Mouse (Mus musculus): ENCODE measurements around the gene Fam149b.
"Not testable (repeated sequence)": the region's sequence is repeated elsewhere in the genome, so short reads cannot be mapped to it uniquely, and the experiment has no call there.

Fam149b gene

DNA sequence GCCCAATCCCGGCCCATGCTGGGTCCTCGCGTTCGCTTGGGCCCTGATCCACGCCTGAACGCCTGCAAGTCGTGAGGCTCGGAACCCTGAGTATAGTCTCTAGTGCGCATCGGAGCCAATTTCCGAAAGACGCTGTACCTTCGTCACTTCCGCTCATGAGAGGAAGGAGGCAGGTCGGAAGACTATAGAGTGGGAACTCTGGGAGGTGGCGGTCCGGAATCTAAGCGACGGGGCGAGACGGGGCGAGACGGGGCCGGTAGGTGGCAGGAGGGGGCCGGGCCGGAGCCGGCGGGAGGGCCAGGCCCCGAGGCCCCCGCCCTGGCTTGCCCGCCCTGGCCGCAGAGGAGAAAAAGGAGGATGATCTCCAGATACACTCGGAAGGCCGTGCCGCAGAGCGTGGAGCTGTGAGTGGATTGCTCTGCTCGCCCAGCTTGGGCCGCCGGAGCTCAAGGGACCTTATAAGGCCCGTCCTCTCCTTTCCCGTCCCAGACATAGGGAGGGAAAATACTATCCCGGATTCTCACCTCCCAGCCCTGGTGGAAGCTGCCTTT is at the start of gene Fam149b, which contains the start of gene Ecd:
Gene Fam149b (plus strand): TSS at position 172 of the 551 bp plus-strand sequence.
Gene Ecd (minus strand): TSS at position 131 of the 551 bp plus-strand sequence.
- DNase-seq (ENCODE audit: low spot score), result peak; percentile 89

DNA sequence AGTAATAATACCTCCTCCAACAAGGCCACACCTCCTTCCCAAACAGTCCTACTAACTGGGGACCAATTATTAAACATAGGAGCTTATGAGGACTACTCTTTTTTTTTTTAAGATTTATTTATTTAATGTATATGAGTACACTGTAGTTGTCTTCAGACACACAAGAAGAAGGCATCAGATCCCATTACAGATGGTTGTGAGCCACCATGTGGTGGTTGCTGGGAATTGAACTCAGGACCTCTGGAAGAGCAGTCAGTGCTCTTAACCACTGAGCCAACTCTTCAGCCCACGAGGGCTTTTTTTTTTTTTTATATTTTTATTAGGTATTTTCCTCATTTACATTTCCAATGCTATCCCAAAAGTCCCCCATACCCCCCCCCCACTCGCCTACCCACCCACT is 42.9 kb upstream of the Fam149b start:
- DNase-seq (ENCODE audit: low spot score), result not testable (repeated sequence)

DNA sequence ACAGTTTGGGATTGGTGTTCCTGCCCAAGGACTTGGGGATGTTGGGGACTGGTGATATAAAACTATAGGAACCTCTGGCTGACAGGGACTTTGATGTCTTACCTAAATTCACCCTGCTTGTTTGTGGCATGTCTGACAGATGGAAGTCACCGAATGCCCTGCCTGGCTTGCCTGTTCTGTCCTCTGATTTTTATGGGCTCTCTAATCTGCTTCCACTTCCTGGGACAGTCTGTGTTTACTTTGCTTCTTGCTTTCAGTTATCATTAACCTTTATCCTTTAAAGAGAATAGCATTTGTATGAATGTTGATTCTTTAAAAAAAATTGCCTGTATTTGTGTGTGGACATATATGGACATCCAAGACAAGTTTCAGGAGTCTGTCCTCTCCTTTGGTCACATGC is 32.8 kb upstream of the Fam149b start:
- no peak for DNase-seq (ENCODE audit: low spot score)

DNA sequence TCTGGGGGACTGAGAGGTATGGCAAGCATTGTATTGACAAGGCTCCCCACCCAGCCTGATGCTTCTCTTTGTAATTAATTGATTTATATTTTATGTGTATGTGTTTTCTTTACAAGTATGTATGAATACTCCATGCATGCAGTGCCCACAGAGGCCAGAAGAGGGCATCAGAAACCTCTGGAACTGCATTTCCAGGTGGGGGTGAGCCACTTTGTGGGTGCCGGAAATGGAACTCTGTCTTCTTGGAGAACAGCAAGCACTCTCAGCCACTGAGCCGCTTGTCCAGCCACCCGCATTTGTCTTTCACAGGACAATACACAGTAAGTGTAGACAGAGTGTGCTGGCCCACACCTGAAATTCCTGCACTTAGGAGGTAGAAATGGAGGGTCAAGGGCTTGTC is 28.5 kb upstream of the Fam149b start:
- peak; percentile 32 for DNase-seq (ENCODE audit: low spot score)

DNA sequence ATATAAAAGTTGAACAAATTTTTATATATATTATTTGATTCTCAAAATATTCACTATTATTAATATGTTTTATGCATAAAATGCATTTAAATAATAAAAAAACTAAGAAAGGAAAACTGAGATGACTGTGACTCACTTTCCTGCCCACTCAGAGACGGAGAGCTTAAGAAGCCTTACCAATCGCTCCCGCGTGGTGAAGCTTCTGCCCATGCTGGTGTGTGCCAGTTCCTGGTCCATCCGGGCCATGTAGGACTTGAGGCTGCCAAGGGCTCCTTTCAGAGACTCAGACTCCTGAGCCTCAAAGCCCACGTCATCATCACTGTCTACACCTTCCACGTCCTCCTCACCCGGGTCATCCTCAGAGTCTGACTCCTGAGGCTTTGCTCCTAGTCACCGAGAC is 23.8 kb upstream of the Fam149b start:
- DNase-seq (ENCODE audit: low spot score), result no peak

DNA sequence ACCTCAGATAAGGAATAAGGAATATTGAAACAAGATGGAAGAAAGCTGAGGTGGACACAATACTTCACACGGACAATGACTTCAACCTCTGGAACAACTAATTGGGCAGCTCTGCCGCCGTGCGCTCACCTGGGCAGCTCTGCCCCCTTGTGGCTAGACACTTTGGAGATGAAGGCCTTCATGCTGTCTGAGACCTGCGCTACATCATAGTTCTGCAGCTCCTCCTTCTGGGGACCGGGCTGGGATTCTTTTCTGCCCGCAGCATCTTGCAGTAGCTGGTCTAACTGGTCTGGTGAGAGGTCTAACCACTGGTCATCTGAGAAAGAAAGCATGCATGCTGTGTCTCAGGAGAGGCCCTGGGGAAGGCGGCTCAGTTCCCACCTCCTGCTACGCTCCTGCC is 19.5 kb upstream of the Fam149b start:
- DNase-seq (ENCODE audit: low spot score), result no peak

DNA sequence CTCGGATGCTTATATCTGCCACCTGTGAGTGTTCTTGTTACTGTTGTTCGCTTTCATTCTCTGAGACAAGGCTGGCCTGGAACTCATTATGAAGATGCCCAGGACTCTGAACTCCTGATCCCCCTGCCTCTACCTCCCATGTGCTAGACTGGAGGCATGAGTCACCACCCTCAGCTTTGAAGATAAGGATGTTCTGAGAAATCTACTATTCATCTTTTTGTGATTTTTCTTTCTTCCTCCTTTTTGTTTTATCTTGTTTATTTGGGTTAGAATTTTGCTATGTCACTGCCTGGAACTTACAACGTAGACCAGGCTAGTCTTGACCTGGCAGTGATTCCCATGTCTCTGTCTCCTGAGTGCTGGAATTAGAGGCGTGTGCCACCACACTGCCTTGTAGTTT is 16.6 kb upstream of the Fam149b start:
- DNase-seq (ENCODE audit: low spot score), result no peak

DNA sequence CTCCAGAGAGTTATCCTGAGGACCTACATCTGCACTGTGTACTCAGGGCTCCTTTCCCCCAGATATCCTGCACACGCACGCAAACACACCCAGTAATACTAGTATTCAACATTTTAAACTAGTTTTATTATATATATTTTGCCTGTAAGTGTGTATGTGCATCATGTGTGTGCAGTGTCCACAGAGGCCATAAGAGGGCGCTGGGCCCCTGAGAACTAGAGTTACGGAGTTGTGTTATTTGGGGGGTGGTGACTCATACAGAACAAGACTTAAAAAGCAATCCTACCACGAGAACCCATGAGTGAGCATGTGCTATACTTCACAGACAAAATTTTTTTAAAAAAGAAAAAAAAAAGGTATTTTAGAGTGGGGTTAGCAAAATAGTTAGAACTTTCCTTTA is 8.5 kb upstream of the Fam149b start:
- DNase-seq (ENCODE audit: low spot score), result no peak

DNA sequence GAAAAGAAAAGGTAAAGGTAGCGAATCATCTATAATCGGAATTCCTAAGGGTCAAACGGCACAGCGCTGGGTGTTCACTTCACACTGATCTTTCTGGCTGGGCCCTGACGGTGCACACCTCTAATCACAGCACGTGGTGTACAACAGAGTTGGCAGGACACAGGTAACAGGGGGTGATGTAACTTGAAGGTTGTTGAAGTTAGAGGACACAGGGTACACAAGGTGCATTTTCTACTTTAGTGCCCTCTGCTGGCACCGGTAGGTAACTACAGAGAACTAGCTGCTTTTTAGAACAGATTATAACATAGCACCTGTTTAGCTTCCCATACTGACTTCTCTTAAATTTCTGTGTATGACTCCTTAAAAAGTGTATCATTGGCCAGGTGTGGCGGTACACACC is 7.8 kb upstream of the Fam149b start:
- DNase-seq (ENCODE audit: low spot score), result no peak

DNA sequence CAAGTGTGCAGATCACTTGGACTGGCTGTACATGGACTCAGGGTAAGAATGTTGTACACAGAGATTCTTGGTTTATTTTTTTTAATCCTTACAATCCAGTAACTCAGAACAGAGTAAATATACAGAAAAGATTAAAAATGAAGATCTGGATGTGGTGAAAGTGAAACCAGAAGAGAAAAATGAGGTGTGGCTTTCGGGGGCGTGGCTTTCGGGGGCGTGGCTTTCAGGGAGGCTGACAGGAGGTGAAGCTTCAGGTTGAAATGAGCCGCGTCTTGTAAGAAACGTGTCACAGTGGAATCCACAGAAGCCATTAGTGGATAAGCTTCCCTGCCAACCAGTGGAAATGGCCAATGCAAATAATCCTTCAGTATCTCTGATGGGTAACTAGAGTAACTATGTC is 7.1 kb upstream of the Fam149b start:
- no peak for DNase-seq (ENCODE audit: low spot score)

DNA sequence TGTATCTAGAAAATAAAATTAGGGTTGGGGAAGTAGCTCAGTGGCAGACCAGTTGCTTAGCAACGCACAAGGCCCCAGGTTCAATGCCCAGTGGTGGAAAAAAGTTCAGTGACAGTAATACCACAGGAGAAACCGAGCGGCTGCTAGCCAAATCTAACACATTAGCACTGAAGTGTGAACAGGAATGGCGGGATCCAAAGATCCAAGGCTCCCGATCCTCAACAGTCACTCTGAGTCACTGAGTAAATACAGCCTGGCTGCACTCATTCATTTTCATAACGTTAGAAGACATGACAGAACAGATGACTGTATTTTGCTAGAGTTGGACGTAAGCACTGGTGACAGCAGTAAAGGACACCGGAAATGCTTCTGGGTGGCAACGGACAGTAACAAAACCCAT is 2.1 kb upstream of the Fam149b start:
- DNase-seq (ENCODE audit: low spot score), result no peak

DNA sequence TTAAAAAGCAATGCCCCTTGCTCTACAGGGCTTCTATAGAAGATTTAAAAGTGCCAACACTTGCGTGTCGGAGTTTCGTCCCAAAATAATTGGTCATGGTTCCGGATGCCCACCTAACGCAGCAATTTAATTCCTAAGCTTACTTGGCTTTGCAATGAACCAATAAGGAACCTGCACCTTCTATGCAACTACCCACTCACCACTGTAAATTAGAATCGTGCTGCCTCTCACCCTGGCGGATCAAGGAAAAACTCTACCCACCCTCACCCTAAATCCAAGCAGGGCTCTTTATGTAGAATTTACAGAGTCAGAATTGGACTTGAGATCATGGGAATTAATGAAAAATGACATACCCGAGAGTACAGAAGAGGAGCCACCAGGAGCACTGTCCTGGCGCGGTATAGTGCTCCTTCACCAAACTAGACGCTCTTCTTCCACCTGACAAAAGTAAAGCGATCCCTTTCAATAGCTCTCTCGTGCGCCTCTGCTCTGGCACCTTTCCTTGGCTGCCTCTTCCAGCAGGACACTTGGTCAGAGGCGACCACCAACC is 446 bp upstream of the Fam149b start:
- DNase-seq (ENCODE audit: low spot score), result no peak

DNA sequence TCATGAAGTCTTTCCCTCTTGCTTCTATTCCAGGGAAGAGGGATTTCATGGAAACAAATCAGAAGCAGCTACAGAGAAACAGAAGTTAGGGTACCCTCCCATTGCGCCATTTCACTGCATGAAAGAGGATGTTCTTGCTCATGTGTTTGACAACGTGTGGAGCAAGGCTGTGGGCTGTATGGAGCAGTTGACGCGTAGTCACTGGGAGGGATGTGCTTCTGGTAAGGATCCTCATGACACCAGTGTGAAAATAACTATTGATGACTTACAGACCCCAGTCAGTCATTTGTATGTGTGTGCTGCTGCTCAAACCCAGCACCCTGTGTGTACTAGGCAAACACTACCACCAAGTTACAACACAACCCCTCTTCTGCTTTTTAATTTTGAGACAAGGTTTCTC is 15.3 kb downstream of the Fam149b start:
- DNase-seq (ENCODE audit: low spot score), result no peak

DNA sequence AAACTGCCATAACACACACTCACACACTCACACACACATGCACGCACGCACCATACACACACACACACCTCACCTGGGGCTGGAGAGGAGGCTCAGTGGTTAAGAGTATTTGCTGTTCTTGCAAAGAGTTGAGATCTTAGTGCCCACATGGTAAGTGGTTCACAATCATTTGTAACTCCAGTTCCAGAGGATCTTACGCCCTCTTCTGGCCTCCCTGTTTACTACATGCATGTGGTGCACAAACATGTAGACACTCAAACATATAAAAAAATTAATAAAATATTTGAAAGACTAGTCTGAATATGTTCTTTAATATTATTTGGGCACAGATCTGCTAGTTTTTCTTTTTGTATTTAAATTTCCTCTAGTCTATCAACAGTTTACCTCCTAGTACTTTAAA is 20.3 kb downstream of the Fam149b start:
- no peak for DNase-seq (ENCODE audit: low spot score)

DNA sequence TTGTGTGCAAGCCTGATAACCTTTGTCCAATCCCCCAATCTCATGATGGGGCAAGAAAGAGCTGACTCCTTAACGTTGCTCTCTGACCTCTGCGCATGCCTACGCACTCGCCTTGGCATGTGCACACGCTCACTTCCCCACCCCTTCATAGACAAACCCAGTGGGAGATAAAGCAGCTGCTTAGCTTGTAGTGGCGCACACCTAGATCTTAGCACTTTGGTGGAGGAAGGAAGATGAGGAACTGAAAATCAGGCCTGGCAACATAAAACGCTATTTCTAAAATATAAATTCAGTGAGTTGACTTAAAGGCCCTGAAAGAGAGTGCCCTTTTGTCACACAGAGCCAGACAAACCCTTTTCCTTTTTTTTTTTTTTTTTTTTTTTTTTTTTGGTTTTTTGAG is 22.8 kb downstream of the Fam149b start:
- no peak for DNase-seq (ENCODE audit: low spot score)

DNA sequence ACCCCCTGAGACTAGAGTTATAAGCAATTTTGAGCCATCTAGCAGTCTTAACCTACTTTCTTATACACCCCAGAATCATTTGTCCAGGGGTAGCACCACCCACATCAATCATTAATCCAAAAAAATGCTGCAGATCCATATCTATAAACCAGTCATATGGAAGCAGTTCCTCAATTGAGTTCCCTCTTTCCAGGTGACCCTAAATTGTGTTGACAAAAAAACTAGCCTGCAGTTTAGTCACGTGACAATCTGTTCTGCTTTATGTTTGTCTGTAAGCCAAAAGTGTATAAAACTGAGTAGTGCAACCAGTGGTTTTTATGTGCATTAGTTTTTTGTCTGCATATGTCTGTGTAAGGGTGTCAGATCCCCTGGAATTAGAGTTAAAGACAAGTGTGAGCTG is 23.9 kb downstream of the Fam149b start:
- DNase-seq (ENCODE audit: low spot score), result no peak

DNA sequence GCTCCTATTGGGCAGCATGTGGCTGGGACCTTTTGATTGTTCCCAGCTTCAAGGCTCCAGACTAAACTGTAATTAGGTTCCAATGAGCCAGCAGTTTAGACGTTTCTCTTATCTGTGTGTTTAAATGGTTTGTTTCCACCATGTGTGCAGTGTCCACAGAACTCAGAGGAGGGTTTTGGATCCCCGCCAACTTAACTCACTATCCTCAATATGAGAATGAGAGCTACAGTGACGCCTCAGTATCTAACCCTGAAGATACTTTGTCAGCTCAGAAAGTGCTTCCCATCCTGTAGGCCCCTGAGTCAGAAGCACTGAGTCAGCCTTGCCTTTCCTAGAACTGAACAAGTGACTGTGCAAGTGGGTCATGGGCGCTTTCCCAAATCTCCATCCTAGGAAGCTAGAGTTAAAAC is 29.2 kb downstream of the Fam149b start:
- no peak for DNase-seq (ENCODE audit: low spot score)

DNA sequence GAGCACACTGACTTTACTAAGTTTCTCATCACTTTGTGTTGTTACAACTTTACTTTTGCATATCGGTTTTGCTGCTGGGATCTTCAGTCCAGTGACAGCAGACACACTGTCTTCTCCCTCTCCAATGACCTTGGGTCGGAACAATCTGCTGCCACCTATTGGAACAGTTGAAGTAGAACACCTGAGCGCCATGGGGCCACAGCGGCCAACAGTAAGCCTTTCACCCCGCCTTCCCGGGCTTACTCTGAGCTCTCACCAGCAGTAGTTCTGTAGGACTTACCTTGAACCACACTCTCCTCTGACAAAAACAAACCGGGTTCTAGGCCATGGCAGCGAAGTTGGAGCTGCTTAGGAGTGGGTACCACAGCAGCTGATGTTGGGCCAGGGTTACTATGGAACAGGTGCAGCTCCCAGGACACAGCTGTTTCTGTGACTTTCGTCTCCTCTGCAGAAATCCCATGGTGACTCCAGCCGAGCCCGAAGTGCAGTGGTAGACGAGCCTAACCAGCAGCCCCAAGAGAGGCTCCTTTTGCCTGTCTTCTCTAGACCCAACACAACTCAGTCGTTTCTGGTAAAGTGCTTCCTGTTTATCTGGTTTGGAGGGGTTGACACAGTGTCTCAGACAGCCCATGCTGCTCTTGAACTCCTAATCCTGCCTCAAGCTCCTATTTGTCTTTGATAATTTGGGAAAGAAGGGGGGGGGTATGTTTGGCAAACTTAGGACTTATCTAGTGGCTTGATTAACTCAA is 30.5 kb downstream of the Fam149b start:
- DNase-seq (ENCODE audit: low spot score), result no peak

DNA sequence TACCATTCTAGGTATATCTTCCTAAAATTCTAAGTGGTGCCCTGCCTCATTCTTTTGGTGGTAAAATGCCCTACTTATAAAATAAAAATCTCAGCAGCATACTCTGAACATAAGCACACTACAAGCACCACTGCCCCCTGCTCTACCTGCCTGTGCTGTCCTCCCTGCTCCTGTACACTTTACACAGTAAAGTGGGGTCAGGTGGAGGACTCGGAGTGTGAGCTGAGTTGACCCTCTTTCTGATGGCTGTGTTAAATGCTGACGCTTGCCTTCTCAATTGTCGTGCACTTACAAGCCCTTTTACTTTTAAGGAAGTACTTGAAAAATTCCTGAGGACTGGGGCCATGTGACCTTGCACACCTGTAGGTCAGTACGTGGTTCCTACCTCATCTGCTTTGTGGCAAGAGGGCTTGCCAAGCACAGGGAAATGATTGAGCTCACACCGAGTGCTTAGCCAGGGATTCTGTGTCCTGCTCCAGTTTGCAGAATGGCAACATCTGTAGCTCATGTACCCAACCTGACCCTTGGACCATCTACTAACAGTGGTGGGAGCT is 31.2 kb downstream of the Fam149b start:
- DNase-seq (ENCODE audit: low spot score), result no peak

DNA sequence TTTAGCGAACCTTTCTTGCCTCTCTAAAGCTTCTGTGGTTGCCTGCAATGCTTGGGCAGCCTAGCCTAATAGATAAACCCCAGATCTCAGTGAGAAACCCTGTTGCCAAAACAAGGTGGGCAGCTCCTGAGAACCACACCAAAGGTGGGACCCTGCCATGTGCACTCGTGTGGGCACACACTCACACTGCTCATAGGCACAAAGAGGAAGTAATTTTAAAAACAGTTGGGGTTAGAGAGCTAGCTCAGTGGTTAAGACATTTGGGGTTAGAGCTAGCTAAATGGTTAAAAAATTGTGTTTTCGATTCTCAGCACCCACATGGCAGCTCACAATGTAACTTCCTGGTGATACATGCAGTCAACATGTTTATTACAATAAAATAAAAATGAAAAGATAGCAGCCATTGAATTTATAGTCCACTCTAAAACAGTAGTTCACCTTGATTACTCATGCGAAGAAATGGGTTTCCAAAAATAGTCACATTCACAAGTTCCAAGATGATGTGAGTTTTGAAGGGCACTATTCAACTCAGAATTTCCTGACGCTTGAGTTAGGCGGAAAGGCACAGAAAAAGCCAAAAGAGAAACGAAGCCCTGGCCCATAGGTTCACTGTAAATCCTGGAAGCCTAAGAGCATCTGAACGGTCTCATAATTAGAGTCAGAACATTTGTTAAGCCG is 31.9 kb downstream of the Fam149b start:
- DNase-seq (ENCODE audit: low spot score), result no peak

DNA sequence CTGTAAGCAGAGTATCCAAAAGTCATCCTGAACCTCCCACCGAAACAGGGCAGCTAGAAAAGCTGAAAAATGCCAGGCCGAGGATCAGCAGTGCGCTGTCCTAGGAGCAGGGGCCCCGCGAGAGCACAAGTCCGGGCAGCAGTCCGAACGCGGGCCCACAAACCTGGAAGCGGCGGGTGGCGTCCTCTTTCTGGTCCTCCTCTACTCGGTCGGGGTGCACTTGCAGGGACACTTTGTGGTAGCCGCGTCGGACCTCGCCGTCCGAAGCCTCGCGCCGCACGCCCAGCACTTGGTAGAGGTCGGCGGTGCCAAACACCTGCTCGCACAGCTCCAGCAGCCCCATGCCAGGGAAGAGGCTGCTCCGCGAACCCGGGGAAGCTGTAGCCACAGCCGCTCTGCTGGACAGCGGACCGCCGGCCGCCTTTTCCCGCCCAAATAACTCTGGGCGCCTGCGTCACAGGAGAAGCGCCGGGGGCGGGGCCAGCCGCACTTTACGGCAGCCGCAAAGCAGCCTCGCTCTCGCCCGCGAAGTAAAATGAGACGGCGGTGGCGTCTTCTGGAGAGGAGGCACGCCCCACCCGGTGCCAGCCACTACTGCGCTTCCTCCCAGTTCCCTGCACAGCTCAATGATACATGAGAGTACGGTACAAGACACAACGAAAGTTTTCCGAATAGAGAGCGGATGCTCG is 40.6 kb downstream of the Fam149b start, which contains the start of gene Dnajc9:
Gene Dnajc9 (minus strand): TSS at position 470 of the 689 bp plus-strand sequence.
- peak; percentile 80 for DNase-seq (ENCODE audit: low spot score)

DNA sequence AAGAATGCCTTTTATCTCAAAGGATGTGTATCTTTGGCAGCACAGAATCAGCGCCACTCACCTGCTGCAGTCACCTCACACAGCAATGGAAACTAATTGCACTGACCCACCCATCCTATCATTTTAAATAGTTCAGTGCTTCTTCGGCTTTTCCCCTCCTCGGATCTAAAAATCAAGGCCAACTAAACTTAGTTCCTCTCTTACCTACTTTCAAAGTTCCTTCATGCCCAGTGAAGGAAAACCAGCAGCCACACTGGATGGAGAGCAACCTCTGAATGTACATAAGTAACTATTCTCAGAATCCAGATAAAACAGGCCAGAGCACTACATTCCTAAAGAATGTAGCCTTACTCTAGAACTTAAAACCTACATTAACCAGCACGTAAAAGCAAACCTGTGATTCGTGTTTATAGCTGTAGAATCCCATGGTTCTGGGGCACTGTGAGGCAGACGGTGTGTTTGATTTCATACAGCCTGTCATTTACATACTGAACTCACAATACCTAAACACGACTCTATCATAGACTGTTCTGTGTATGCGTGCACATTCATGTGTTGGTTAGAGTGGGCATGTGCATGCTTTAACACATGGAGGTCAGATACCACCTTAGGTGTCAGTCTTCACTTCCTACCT is 41.6 kb downstream of the Fam149b start:
- no peak for DNase-seq (ENCODE audit: low spot score)
